Comparison of ENCODE assay signal across 30 mouse cellular contexts in the genomic region with DNA sequence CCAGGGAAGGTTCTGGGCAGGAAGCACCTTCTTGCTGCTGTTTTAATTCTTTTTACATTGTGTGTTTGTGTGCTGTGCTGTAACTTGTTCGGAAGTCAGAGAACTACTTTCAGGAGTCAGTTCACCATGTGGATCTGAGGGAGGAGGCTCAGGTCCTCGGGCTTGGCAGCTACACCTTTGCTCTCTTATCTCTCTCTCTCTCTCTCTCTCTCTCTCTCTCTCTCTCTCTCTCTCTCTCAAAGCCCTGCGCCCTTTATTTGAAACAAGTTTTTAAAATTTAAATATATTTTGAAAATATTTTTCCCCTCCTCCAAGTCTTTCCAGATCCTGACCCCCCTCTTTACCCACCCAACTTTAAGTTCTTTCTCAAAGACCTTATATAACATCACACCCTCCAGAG. TPM values are rescaled to one million over a fixed set of nuclear protein-coding genes. Genes with fewer than 3 reads are reported as not detected.
DNase-seq lines count a peak whose midpoint lies in the region; ATAC-seq and TF ChIP-seq lines count a peak whose summit lies in the region.
"Had no signal": no experiment of that assay in that cellular context is flagged by ENCODE, and none has a peak within 500 bp of the region (broad histone marks: within the 10 kb centered on the region; RNA-seq: fewer than 3 reads in every experiment).

No protein-coding gene starts in this region.

- H3K27ac ChIP-seq in kidney, embryonic 15.5 days = no peak overlapping the region
- no peak overlapping the region for H3K27ac ChIP-seq in liver, embryonic 13.5 days
- H3K27ac ChIP-seq in liver, embryonic 11.5 days (ENCODE audit: low read depth, low read length) = no peak overlapping the region
- H3K27ac ChIP-seq in MEL (ENCODE audit: control insufficient read depth, low read depth, low read length) = no peak overlapping the region
- H3K27ac ChIP-seq: embryonic facial prominence, embryonic 13.5 days; embryonic facial prominence, embryonic 15.5 days; forebrain, embryonic 10.5 days; forebrain, embryonic 12.5 days had no signal

- TF ChIP-seq POLR2A in MEL (IDR thresholded peaks at IDR 0.05; ENCODE audit: control insufficient read depth in 1 of 2, insufficient read depth in 1 of 2, low read depth in 1 of 2, low read length in 2 of 2, poor library complexity in 1 of 2) = no peak

- no peak for DNase-seq in kidney, adult 9 months
- DNase-seq in liver, embryonic 13.5 days = no peak
- no peak for DNase-seq in liver, embryonic 11.5 days (ENCODE audit: low spot score)
- no peak for DNase-seq in MEL (ENCODE audit: low read depth, low spot score)
- DNase-seq: adrenal gland, adult 2 months; adrenal gland, postnatal 10 days; adrenal gland, postnatal 25 days; B cell, adult 2 months; cerebellum, adult 11 months; cerebellum, adult 18-20 months; cerebellum, adult 8-10 months; cerebellum, adult 9-11 months; cerebellum, postnatal 14 days; cerebellum, postnatal 36 days; embryo, embryonic 11 days had no signal

- ATAC-seq in kidney, embryonic 15.5 days (replicated peaks; ENCODE audit: low FRiP score) = no peak
- no peak for ATAC-seq in liver, embryonic 13.5 days (ENCODE audit: low read depth)
- no peak for ATAC-seq in liver, embryonic 11.5 days (replicated peaks; ENCODE audit: low FRiP score)
- ATAC-seq: CD4-positive, CD25-positive, alpha-beta regulatory T cell, adult 4 months; forebrain, embryonic 14.5 days; forebrain, embryonic 16.5 days had no signal

- 40% methylated on average over 3 of the region's 3 CpGs for WGBS in kidney, embryonic 15.5 days
- 37% methylated on average over 3 of the region's 3 CpGs for WGBS in liver, embryonic 13.5 days (ENCODE audit: insufficient replicate concordance)
- WGBS in liver, embryonic 11.5 days = 63% methylated on average over 3 of the region's 3 CpGs

- no peaks in the 10 kb centered on the region for H3K9me3 ChIP-seq in kidney, embryonic 15.5 days (replicated peaks)
- H3K9me3 ChIP-seq in liver, embryonic 13.5 days (replicated peaks) = no peaks in the 10 kb centered on the region
- H3K9me3 ChIP-seq in liver, embryonic 11.5 days (ENCODE audit: control insufficient read depth, low read length) = no peaks in the 10 kb centered on the region
- H3K9me3 ChIP-seq in MEL (replicated peaks; ENCODE audit: insufficient read depth, low read length) = no peaks in the 10 kb centered on the region
- H3K9me3 ChIP-seq: embryonic facial prominence, embryonic 13.5 days; embryonic facial prominence, embryonic 15.5 days; forebrain, embryonic 10.5 days; forebrain, embryonic 12.5 days; G1E had no signal

- peaks cover 22% of the 10 kb centered on the region for H3K4me1 ChIP-seq in kidney, embryonic 15.5 days
- peaks cover 52% of the 10 kb centered on the region for H3K4me1 ChIP-seq in liver, embryonic 13.5 days (replicated peaks)
- peaks cover 19% of the 10 kb centered on the region for H3K4me1 ChIP-seq in liver, embryonic 11.5 days (replicated peaks; ENCODE audit: control insufficient read depth, insufficient read depth, low read length)
- peaks cover 11 to 22% of the 10 kb centered on the region in 2 experiments for H3K4me1 ChIP-seq in MEL (ENCODE audit: control insufficient read depth in 1 of 2, insufficient read depth in 2 of 2, low read length in 2 of 2)

- H3K79me2 ChIP-seq in MEL (ENCODE audit: control insufficient read depth, insufficient read depth, low read length, poor library complexity) = peaks cover 68% of the 10 kb centered on the region

- no peak overlapping the region for H3K9ac ChIP-seq in kidney, embryonic 15.5 days
- H3K9ac ChIP-seq in liver, embryonic 13.5 days = 0 out of 2 replicates have a peak overlapping the region, but pooled peaks have one; percentile 45
- H3K9ac ChIP-seq in liver, embryonic 11.5 days (ENCODE audit: low read depth, low read length) = no peak overlapping the region
- no peak overlapping the region for H3K9ac ChIP-seq in MEL (ENCODE audit: control insufficient read depth, low read depth, low read length, poor library complexity, severe bottlenecking)
- H3K9ac ChIP-seq: embryonic facial prominence, embryonic 15.5 days; forebrain, embryonic 12.5 days had no signal

- peaks cover 12% of the 10 kb centered on the region for H3K36me3 ChIP-seq in kidney, embryonic 15.5 days
- H3K36me3 ChIP-seq in liver, embryonic 13.5 days = no peaks in the 10 kb centered on the region; the same call in 1 of the 2 replicates
- H3K36me3 ChIP-seq in liver, embryonic 11.5 days (ENCODE audit: control insufficient read depth, insufficient read depth, low read length) = no peaks in the 10 kb centered on the region
- H3K36me3 ChIP-seq in MEL (ENCODE audit: control insufficient read depth in 1 of 2, insufficient read depth in 2 of 2, low read length in 2 of 2) = peaks cover 9 to 42% of the 10 kb centered on the region in 2 experiments
- H3K36me3 ChIP-seq: embryonic facial prominence, embryonic 15.5 days had no signal

- H3K4me3 ChIP-seq in kidney, embryonic 15.5 days (replicated peaks) = no peak overlapping the region
- no peak overlapping the region for H3K4me3 ChIP-seq in liver, embryonic 13.5 days (replicated peaks)
- no peak overlapping the region for H3K4me3 ChIP-seq in liver, embryonic 11.5 days (ENCODE audit: low read depth, low read length)
- no peak overlapping the region for H3K4me3 ChIP-seq in MEL (ENCODE audit: control insufficient read depth in 1 of 2, insufficient read depth in 1 of 2, low read depth in 2 of 2, low read length in 2 of 2)
- H3K4me3 ChIP-seq: embryonic facial prominence, embryonic 13.5 days; embryonic facial prominence, embryonic 15.5 days; erythroblast, embryonic 14.5 days; forebrain, embryonic 10.5 days; forebrain, embryonic 12.5 days had no signal

- peak overlapping the region; percentile 19; the same call in 1 of the 2 replicates for H3K4me2 ChIP-seq in kidney, embryonic 15.5 days
- H3K4me2 ChIP-seq in liver, embryonic 13.5 days = no peak overlapping the region
- H3K4me2 ChIP-seq in liver, embryonic 11.5 days = no peak overlapping the region
- H3K4me2 ChIP-seq: embryonic facial prominence, embryonic 13.5 days; embryonic facial prominence, embryonic 15.5 days had no signal

- TF ChIP-seq CTCF in MEL (IDR thresholded peaks at IDR 0.05 in 2 of 3, conservative IDR thresholded peaks at IDR 0.05 in 1 of 3; ENCODE audit: control insufficient read depth in 1 of 3, insufficient read depth in 1 of 3, low read depth in 2 of 3, low read length in 3 of 3, poor library complexity in 1 of 3, severe bottlenecking in 1 of 3) = no peak

- no peak for TF ChIP-seq EP300 in MEL (IDR thresholded peaks at IDR 0.05; ENCODE audit: low read depth in 1 of 2, low read length in 2 of 2)

- TF ChIP-seq RAD21 in MEL (IDR thresholded peaks at IDR 0.05; ENCODE audit: low read depth, low read length) = no peak

- no peaks in the 10 kb centered on the region for H3K27me3 ChIP-seq in kidney, embryonic 15.5 days
- H3K27me3 ChIP-seq in liver, embryonic 13.5 days = no peaks in the 10 kb centered on the region
- no peaks in the 10 kb centered on the region for H3K27me3 ChIP-seq in liver, embryonic 11.5 days (replicated peaks; ENCODE audit: control insufficient read depth, insufficient read depth, low read length)
- no peaks in the 10 kb centered on the region for H3K27me3 ChIP-seq in MEL (ENCODE audit: control insufficient read depth in 1 of 2, insufficient read depth in 2 of 2, low read length in 2 of 2)
- H3K27me3 ChIP-seq: CH12.LX; embryonic facial prominence, embryonic 13.5 days; embryonic facial prominence, embryonic 15.5 days; forebrain, embryonic 12.5 days had no signal

TF ChIP-seq in MEL, 35 proteins besides CTCF, POLR2A, EP300 and RAD21:
- no peak for TF ChIP-seq USF1 (IDR thresholded peaks at IDR 0.05; ENCODE audit: low read depth, low read length)
- TF ChIP-seq JUND (IDR thresholded peaks at IDR 0.05; ENCODE audit: low read depth, low read length) = peak; percentile 81
- TF ChIP-seq MYB (IDR thresholded peaks at IDR 0.05; ENCODE audit: low read depth, low read length) = no peak
- no peak for TF ChIP-seq ZC3H11A (IDR thresholded peaks at IDR 0.05; ENCODE audit: low read depth, low read length)
- no peak for TF ChIP-seq CHD1 (IDR thresholded peaks at IDR 0.05; ENCODE audit: low read depth, low read length)
- 0 out of 2 replicates have a peak, but pooled peaks have one; percentile 8 for TF ChIP-seq BHLHE40 (IDR thresholded peaks at IDR 0.05; ENCODE audit: borderline replicate concordance, low read depth, low read length)
- no peak for TF ChIP-seq MAFK (IDR thresholded peaks at IDR 0.05; ENCODE audit: borderline replicate concordance, low read depth, low read length)
- no peak for TF ChIP-seq ZNF384 (IDR thresholded peaks at IDR 0.05; ENCODE audit: low read depth, low read length)
- TF ChIP-seq GATA1 (IDR thresholded peaks at IDR 0.05; ENCODE audit: low read depth, low read length) = peak; percentile 66; the same call in 1 of the 2 replicates
- TF ChIP-seq ETS1 (IDR thresholded peaks at IDR 0.05; ENCODE audit: low read depth, low read length) = no peak
- TF ChIP-seq SIN3A (IDR thresholded peaks at IDR 0.05; ENCODE audit: low read length) = peak; percentile 39; the same call in 1 of the 2 replicates
TF ChIP-seq in MEL: peak in this region for 4.

RNA-seq across cellular contexts. Expression of a gene that starts 5.0 kb away (rescaled TPM):
- polyA plus RNA-seq in kidney, embryonic 15.5 days (2015; fragmentation: Nextera tagmentation; extraction: Ambion mirVana) = 85.3 and 87.5 TPM in 2 replicates
- polyA plus RNA-seq in liver, embryonic 13.5 days (2015; fragmentation: Nextera tagmentation; extraction: Ambion mirVana) = 30.5 and 31.3 TPM in 2 replicates
- 58.6 and 65.9 TPM in 2 replicates for polyA plus RNA-seq in liver, embryonic 11.5 days (2014; fragmentation: Nextera tagmentation; extraction: Ambion mirVana)
- 18.0 and 19.8 TPM in 2 replicates for total RNA-seq in MEL (2012; rRNA removed)
- polyA plus RNA-seq in MEL (2012; ENCODE audit: insufficient read depth in 1 of 2, insufficient read length in 2 of 2, low read depth in 1 of 2, low replicate concordance in 2 of 2, missing spikeins in 1 of 2) = 10 to 100 TPM in 1 of 2 experiments, not detected in 1; 19.0 TPM

RNA-seq across cellular contexts. Expression of a gene that starts 31.8 kb away (rescaled TPM):
- polyA plus RNA-seq in kidney, embryonic 15.5 days (2015; fragmentation: Nextera tagmentation; extraction: Ambion mirVana) = not detected in 2 replicates
- polyA plus RNA-seq in liver, embryonic 13.5 days (2015; fragmentation: Nextera tagmentation; extraction: Ambion mirVana) = not detected in 2 replicates
- polyA plus RNA-seq in liver, embryonic 11.5 days (2014; fragmentation: Nextera tagmentation; extraction: Ambion mirVana) = not detected in 2 replicates
- not detected in 2 replicates for total RNA-seq in MEL (2012; rRNA removed)
- polyA plus RNA-seq in MEL (2012; ENCODE audit: insufficient read depth in 1 of 2, insufficient read length in 2 of 2, low read depth in 1 of 2, low replicate concordance in 2 of 2, missing spikeins in 1 of 2) = not detected
- total RNA-seq: adrenal gland, adult 2 months; adrenal gland, postnatal 10 days; adrenal gland, postnatal 25 days; adrenal gland, postnatal 4 days; CH12.LX; common myeloid progenitor, adult 5-6 weeks had no signal
- polyA plus RNA-seq: adrenal gland, adult 2 months; brain, embryonic 14.5 days; CD4-positive, CD25-positive, alpha-beta regulatory T cell, adult 4 months; embryonic facial prominence, embryonic 11.5 days; embryonic facial prominence, embryonic 13.5 days; embryonic facial prominence, embryonic 15.5 days; erythroblast, embryonic 14.5 days; forebrain, embryonic 10.5 days; forebrain, embryonic 12.5 days; forebrain, embryonic 14.5 days; forebrain, embryonic 16.5 days; G1E had no signal
